Mouse (Mus musculus): ENCODE measurements at regions not wholly inside any gene's neighbourhood (a gene's known extent, or its start where the extent isn't known, plus 50 kb on each side); places are given as distances from the start of the nearest gene placed in this dataset.
A peak's percentile ranks its signal among the peaks of the same experiment; 100 is the strongest.

GRCm38 (mm10) chr10:11960327-11960922 is 617.2 kb downstream of the Epm2a start:
- ATAC-seq (no peak), DNase-seq (ENCODE audit: low read depth, low spot score) (no peak)
- in situ Hi-C loops (cut with MboI; ENCODE audit: low pct_unique_long_range_greater_than_20kb), result no loop called here
- TF ChIP-seq CTCF (IDR thresholded peaks at IDR 0.05), result no peak
- H3K27me3 ChIP-seq, result no peaks in the 10 kb centered on the region
- POLR2A ChIA-PET, result no interaction called here
- CTCF ChIA-PET, result no interaction called here

- peaks cover 3% of the 10 kb centered on the region for H3K27me3 ChIP-seq
- in situ Hi-C loops (cut with MboI; ENCODE audit: low pct_unique_long_range_greater_than_20kb), result loop anchor here (10.0 to 25.0 kb wide), 2 partner anchors 600 to 982 kb away; no protein-coding TSS in a partner anchor
- DNase-seq (ENCODE audit: low read depth, low spot score) (no peak), ATAC-seq (no peak)
- POLR2A ChIA-PET, result no interaction called here
- CTCF ChIA-PET, result interaction anchor here (1.1 to 1.3 kb wide), 2 partner anchors 618 to 992 kb away, joined by 3 to 4 read pairs; no protein-coding TSS in a partner anchor
- TF ChIP-seq CTCF (IDR thresholded peaks at IDR 0.05), result no peak
Measured at GRCm38 (mm10) chr10:12004966-12005365, 661.8 kb downstream of the Epm2a start.

- ATAC-seq (no peak), DNase-seq (ENCODE audit: low read depth, low spot score) (no peak)
- peaks cover 3% of the 10 kb centered on the region for H3K27me3 ChIP-seq
- in situ Hi-C loops (cut with MboI; ENCODE audit: low pct_unique_long_range_greater_than_20kb), result loop anchor here (10.0 to 25.0 kb wide), 2 partner anchors 599 to 981 kb away; no protein-coding TSS in a partner anchor
- TF ChIP-seq CTCF (IDR thresholded peaks at IDR 0.05), result peak; percentile 51
- CTCF ChIA-PET, result no interaction called here
- POLR2A ChIA-PET, result no interaction called here
Measured at GRCm38 (mm10) chr10:12005889-12006288, 662.7 kb downstream of the Epm2a start.

- ATAC-seq (no peak), DNase-seq (ENCODE audit: low read depth, low spot score) (no peak)
- POLR2A ChIA-PET, result no interaction called here
- no peaks in the 10 kb centered on the region for H3K27me3 ChIP-seq
- CTCF ChIA-PET, result no interaction called here
- in situ Hi-C loops (cut with MboI; ENCODE audit: low pct_unique_long_range_greater_than_20kb), result loop anchor here (25.0 kb wide), 1 partner anchor 970 kb away; no protein-coding TSS in a partner anchor
- TF ChIP-seq CTCF (IDR thresholded peaks at IDR 0.05), result no peak
Measured at GRCm38 (mm10) chr10:12017286-12017685, 674.1 kb downstream of the Epm2a start.

- in situ Hi-C loops (cut with MboI; ENCODE audit: low pct_unique_long_range_greater_than_20kb), result loop anchor here (25.0 kb wide), 1 partner anchor 969 kb away; no protein-coding TSS in a partner anchor
- POLR2A ChIA-PET, result no interaction called here
- H3K27me3 ChIP-seq, result no peaks in the 10 kb centered on the region
- CTCF ChIA-PET, result no interaction called here
- DNase-seq (ENCODE audit: low read depth, low spot score) (no peak), ATAC-seq (no peak)
- no peak for TF ChIP-seq CTCF (IDR thresholded peaks at IDR 0.05)
Measured at GRCm38 (mm10) chr10:12018281-12018680, 675.1 kb downstream of the Epm2a start.

- in situ Hi-C loops (cut with MboI; ENCODE audit: low pct_unique_long_range_greater_than_20kb), result loop anchor here (25.0 kb wide), 1 partner anchor 968 kb away; no protein-coding TSS in a partner anchor
- H3K27me3 ChIP-seq, result no peaks in the 10 kb centered on the region
- ATAC-seq (peak; percentile 97), DNase-seq (ENCODE audit: low read depth, low spot score) (peak; percentile 73)
- no peak for TF ChIP-seq CTCF (IDR thresholded peaks at IDR 0.05)
- ChIA-PET CTCF (interaction anchor here (1.2 kb wide), 1 partner anchor 11 kb away, joined by 4 read pairs; no protein-coding TSS in a partner anchor), POLR2A (no interaction called here)
Measured at GRCm38 (mm10) chr10:12019159-12019779, 676.1 kb downstream of the Epm2a start.

- H3K27me3 ChIP-seq, result no peaks in the 10 kb centered on the region
- ChIA-PET POLR2A (interaction anchor here (0.6 kb wide), 1 partner anchor 72 kb away, joined by 4 read pairs; no protein-coding TSS in a partner anchor), CTCF (interaction anchor here (1.2 kb wide), 1 partner anchor 10 kb away, joined by 4 read pairs; no protein-coding TSS in a partner anchor)
- in situ Hi-C loops (cut with MboI; ENCODE audit: low pct_unique_long_range_greater_than_20kb), result loop anchor here (25.0 kb wide), 1 partner anchor 967 kb away; no protein-coding TSS in a partner anchor
- ATAC-seq, result no peak
- no peak for TF ChIP-seq CTCF (IDR thresholded peaks at IDR 0.05)
- DNase-seq (ENCODE audit: low read depth, low spot score), result no peak
Measured at GRCm38 (mm10) chr10:12020576-12020975, 677.4 kb downstream of the Epm2a start.

- DNase-seq (ENCODE audit: low read depth, low spot score), result no peak
- no peak for TF ChIP-seq CTCF (IDR thresholded peaks at IDR 0.05)
- ATAC-seq, result no peak
- peaks cover 4% of the 10 kb centered on the region for H3K27me3 ChIP-seq
- in situ Hi-C loops (cut with MboI; ENCODE audit: low pct_unique_long_range_greater_than_20kb), result no loop called here
- CTCF ChIA-PET, result no interaction called here
- POLR2A ChIA-PET, result no interaction called here
Measured at GRCm38 (mm10) chr10:12035159-12035558, 692.0 kb downstream of the Epm2a start.

GRCm38 (mm10) chr10:12045937-12046336 is 702.7 kb downstream of the Epm2a start:
- CTCF ChIA-PET, result no interaction called here
- POLR2A ChIA-PET, result no interaction called here
- in situ Hi-C loops (cut with MboI; ENCODE audit: low pct_unique_long_range_greater_than_20kb), result loop anchor here (5.0 kb wide), 1 partner anchor 51 kb away; no protein-coding TSS in a partner anchor
- no peak for TF ChIP-seq CTCF (IDR thresholded peaks at IDR 0.05)
- peaks cover 8% of the 10 kb centered on the region for H3K27me3 ChIP-seq
- no peak for DNase-seq (ENCODE audit: low read depth, low spot score)
- ATAC-seq, result no peak

GRCm38 (mm10) chr10:12059728-12060127 is 716.5 kb downstream of the Epm2a start:
- CTCF ChIA-PET, result no interaction called here
- ATAC-seq, result no peak
- POLR2A ChIA-PET, result no interaction called here
- TF ChIP-seq CTCF (IDR thresholded peaks at IDR 0.05), result no peak
- in situ Hi-C loops (cut with MboI; ENCODE audit: low pct_unique_long_range_greater_than_20kb), result no loop called here
- H3K27me3 ChIP-seq, result peaks cover 3% of the 10 kb centered on the region
- no peak for DNase-seq (ENCODE audit: low read depth, low spot score)
